ENCODE assay signal across 12 mouse cellular contexts in genomic region chr11:115217439-115218410, GRCm38 (mm10). TPM values are rescaled to one million over a fixed set of nuclear protein-coding genes. Genes with fewer than 3 reads are reported as not detected.
A peak's percentile ranks its signal among the peaks of the same experiment; 100 is the strongest.
DNase-seq lines count a peak whose midpoint lies in the region; ATAC-seq and TF ChIP-seq lines count a peak whose summit lies in the region.
"Had no signal": no experiment of that assay in that cellular context is flagged by ENCODE, and none has a peak within 500 bp of the region (broad histone marks: within the 10 kb centered on the region; RNA-seq: fewer than 3 reads in every experiment).

No protein-coding gene starts in this region.

- intact Hi-C loops in gastrocnemius, adult 2 months (cut with DNase I) = no loop called here
- intact Hi-C loops in left cerebral cortex, postnatal 36 days (cut with DNase I) = no loop called here

- WGBS in lung, postnatal 0 days = 57% methylated on average over 18 of the region's 18 CpGs

- ATAC-seq in lung, postnatal 0 days = no peak

- H3K9me3 ChIP-seq in lung, postnatal 0 days (ENCODE audit: low read length) = no peaks in the 10 kb centered on the region

- H3K4me1 ChIP-seq in lung, postnatal 0 days (ENCODE audit: insufficient read depth, low read depth, low read length) = peaks cover 29% of the 10 kb centered on the region

- DNase-seq in gastrocnemius, adult 2 months = no peak
- DNase-seq in gastrocnemius, adult 8-10 months (ENCODE audit: low spot score in 2 of 2) = no peak
- DNase-seq in lung, postnatal 0 days (ENCODE audit: low spot score) = no peak
- DNase-seq in lung, postnatal 10 days = no peak
- peak; percentile 95 for DNase-seq in cerebellum, adult 18-20 months
- DNase-seq in lung, postnatal 36 days = peak; percentile 20
- no peak for DNase-seq in left cerebral cortex, postnatal 36 days (ENCODE audit: low spot score in 2 of 2)
- DNase-seq in urinary bladder, postnatal 14 days (ENCODE audit: low spot score) = no peak
- DNase-seq: heart, postnatal 36 days; kidney, postnatal 10 days had no signal

- no peak for TF ChIP-seq CTCF in gastrocnemius, adult 2 months (IDR thresholded peaks at IDR 0.05)
- TF ChIP-seq CTCF in lung, postnatal 0 days (IDR thresholded peaks at IDR 0.05) = no peak

- H3K9ac ChIP-seq in lung, postnatal 0 days (replicated peaks; ENCODE audit: low read depth) = no peak overlapping the region

- peak overlapping the region; percentile 88 for H3K27ac ChIP-seq in gastrocnemius, adult 2 months
- peak overlapping the region; percentile 48; the same call in 1 of the 2 replicates for H3K27ac ChIP-seq in lung, postnatal 0 days (ENCODE audit: low read length)

- H3K4me2 ChIP-seq in lung, postnatal 0 days (replicated peaks; ENCODE audit: low read depth, low read length) = no peak overlapping the region

- TF ChIP-seq EP300 in lung, postnatal 0 days (IDR thresholded peaks at IDR 0.05) = no peak

- no peak overlapping the region for H3K4me3 ChIP-seq in gastrocnemius, adult 2 months
- no peak overlapping the region for H3K4me3 ChIP-seq in lung, postnatal 0 days (ENCODE audit: low read depth, low read length)

- no peaks in the 10 kb centered on the region for H3K36me3 ChIP-seq in lung, postnatal 0 days (ENCODE audit: insufficient read depth, low read length)

- H3K27me3 ChIP-seq in lung, postnatal 0 days (replicated peaks; ENCODE audit: insufficient read depth, low read length) = no peaks in the 10 kb centered on the region

RNA-seq across cellular contexts. Expression of gene Nat9, which starts 30.1 kb away (rescaled TPM):
- 10 to 100 TPM; 12.7 to 16.3 TPM for total RNA-seq in gastrocnemius, adult 2 months (2021)
- total RNA-seq in gastrocnemius, adult 8-10 months (2022) = 10 to 100 TPM; 13.3 to 16.6 (median 15.8) TPM
- 30.3 and 30.8 TPM in 2 replicates for polyA plus RNA-seq in lung, postnatal 0 days (2015; fragmentation: Nextera tagmentation; extraction: Ambion mirVana)
- total RNA-seq in left cerebral cortex, postnatal 36 days (2021) = 10 to 100 TPM; 25.2 to 30.1 TPM

RNA-seq across cellular contexts. Expression of gene Tmem104, which starts 30.4 kb away (rescaled TPM):
- 1 to 10 TPM; 7.3 to 7.4 TPM for total RNA-seq in gastrocnemius, adult 2 months (2021)
- total RNA-seq in gastrocnemius, adult 8-10 months (2022) = 1 to 10 TPM; 4.3 to 7.2 (median 6.3) TPM
- 9.6 and 10.5 TPM in 2 replicates for polyA plus RNA-seq in lung, postnatal 0 days (2015; fragmentation: Nextera tagmentation; extraction: Ambion mirVana)
- total RNA-seq in left cerebral cortex, postnatal 36 days (2021) = 10 to 100 TPM; 14.2 to 15.4 TPM

RNA-seq across cellular contexts. Expression of gene Grin2c, which starts 49.3 kb away (rescaled TPM):
- under 1 TPM in 1 of 2 experiments, not detected in 1; 0.06 TPM for total RNA-seq in gastrocnemius, adult 2 months (2021)
- under 1 TPM; 0.05 to 0.16 (median 0.14) TPM for total RNA-seq in gastrocnemius, adult 8-10 months (2022)
- 0.11 TPM in 2 replicates for polyA plus RNA-seq in lung, postnatal 0 days (2015; fragmentation: Nextera tagmentation; extraction: Ambion mirVana)
- total RNA-seq in left cerebral cortex, postnatal 36 days (2021) = 10 to 100 TPM; 38.6 to 42.5 TPM
- total RNA-seq: megakaryocyte progenitor cell, adult 5-6 weeks had no signal
- polyA plus RNA-seq: C2C12 had no signal

RNA-seq across cellular contexts. Expression of gene Slc9a3r1, which starts 54.6 kb away (rescaled TPM):
- 1 to 10 TPM; 1.8 to 2.6 TPM for total RNA-seq in gastrocnemius, adult 2 months (2021)
- 1 to 10 TPM; 1.3 to 2.0 (median 1.5) TPM for total RNA-seq in gastrocnemius, adult 8-10 months (2022)
- polyA plus RNA-seq in lung, postnatal 0 days (2015; fragmentation: Nextera tagmentation; extraction: Ambion mirVana) = 56.9 and 71.2 TPM in 2 replicates
- 10 to 100 TPM; 76.4 to 82.8 TPM for total RNA-seq in left cerebral cortex, postnatal 36 days (2021)

RNA-seq across cellular contexts. Expression of gene Fdxr, which starts 59.1 kb away (rescaled TPM):
- 1 to 10 TPM; 2.9 to 4.4 TPM for total RNA-seq in gastrocnemius, adult 2 months (2021)
- total RNA-seq in gastrocnemius, adult 8-10 months (2022) = 1 to 10 TPM; 2.4 to 4.1 (median 2.7) TPM
- 6.9 and 7.9 TPM in 2 replicates for polyA plus RNA-seq in lung, postnatal 0 days (2015; fragmentation: Nextera tagmentation; extraction: Ambion mirVana)
- total RNA-seq in left cerebral cortex, postnatal 36 days (2021) = 10 to 100 TPM; 14.2 to 22.5 TPM

Comparison
In these comparisons a context has a peak if more than half of its experiments do, and no peak if none do; other contexts are left out.
1. DNase-seq: peak in cerebellum, adult 18-20 months (2 of 2) and lung, postnatal 36 days (single experiment); none in gastrocnemius, adult 2 months (single experiment), gastrocnemius, adult 8-10 months (0 of 2), lung, postnatal 0 days (single experiment), lung, postnatal 10 days (single experiment), left cerebral cortex, postnatal 36 days (0 of 2) and urinary bladder, postnatal 14 days (single experiment).
2. RNA of gene Grin2c, which starts 49.3 kb away (total RNA-seq): 38.6 to 42.5 TPM in left cerebral cortex, postnatal 36 days; 0.05 to 0.16 TPM in gastrocnemius, adult 8-10 months and 0.06 TPM in gastrocnemius, adult 2 months; every median in the first group is over 10 times any median in the second.